Mouse (Mus musculus) mesoderm, embryonic 11.5 days (tissue): ENCODE data around the gene Usp8.

Source experiments
- DNase-seq: peaks from one replicate; pipeline ENCODE4 v3.0.0-alpha.2; 2012; ENCODE audit warnings: low read depth, low spot score

The Usp8 gene

DNA sequence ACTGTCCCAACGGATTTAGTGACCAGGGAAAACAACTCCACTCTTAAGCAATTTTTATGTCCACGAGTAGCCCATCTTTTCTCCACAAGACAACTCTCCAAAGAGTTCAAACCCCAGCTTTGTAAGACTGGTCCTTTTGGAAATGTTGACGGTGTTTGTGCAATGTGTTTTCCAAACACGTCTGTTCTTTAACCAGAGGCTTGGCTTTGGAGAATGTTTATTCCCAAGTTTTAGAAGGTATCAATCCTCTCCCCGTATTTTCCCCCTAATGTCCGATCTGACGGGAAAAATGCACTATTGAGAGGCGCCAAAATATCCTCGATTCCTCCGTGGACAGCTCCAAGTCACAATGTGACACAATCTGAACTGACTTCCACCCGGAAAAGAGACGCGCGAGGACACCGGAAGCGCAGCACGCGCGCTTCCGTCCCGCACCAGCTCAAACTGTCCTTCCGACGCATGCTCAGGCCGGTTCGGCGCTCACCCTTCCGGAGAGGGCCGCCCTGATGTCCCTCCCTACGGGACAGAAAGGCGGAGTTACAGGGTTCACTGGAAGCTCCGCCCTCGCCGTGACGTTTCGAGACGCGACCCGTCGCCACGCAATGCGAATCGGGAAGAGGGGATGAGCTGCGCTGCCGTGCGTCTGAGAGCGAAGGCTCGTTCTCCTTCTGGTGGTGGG lies at the start of gene Usp8:
Usp8 (plus strand) TSS at position 570 of the 679 bp plus-strand sequence.
- peak; percentile 97 for DNase-seq

- peak; percentile 22 for DNase-seq
Measured at GRCm38 (mm10) chr2:126663481-126663880, 43.6 kb upstream of the Usp8 start.

DNA sequence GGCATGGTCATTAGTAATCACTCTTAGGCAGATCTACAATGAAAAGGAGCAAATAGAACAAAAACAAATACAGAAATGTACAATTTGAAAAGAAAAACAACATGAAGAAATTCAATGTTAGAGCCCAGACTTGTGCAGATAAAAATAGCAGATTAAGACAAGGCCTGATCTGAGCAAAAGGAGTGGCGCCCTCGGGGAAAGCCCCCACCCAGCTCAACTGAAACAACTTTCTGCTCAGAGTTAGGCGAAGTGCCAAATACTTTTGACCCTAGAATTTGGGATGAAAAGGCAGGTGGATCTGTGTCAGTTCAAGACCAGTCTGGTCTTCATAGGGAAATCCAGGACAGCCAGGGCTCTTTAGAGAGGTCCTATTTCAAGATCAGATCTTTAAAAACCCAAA lies 41.1 kb upstream of the Usp8 start:
- no peak for DNase-seq

DNA sequence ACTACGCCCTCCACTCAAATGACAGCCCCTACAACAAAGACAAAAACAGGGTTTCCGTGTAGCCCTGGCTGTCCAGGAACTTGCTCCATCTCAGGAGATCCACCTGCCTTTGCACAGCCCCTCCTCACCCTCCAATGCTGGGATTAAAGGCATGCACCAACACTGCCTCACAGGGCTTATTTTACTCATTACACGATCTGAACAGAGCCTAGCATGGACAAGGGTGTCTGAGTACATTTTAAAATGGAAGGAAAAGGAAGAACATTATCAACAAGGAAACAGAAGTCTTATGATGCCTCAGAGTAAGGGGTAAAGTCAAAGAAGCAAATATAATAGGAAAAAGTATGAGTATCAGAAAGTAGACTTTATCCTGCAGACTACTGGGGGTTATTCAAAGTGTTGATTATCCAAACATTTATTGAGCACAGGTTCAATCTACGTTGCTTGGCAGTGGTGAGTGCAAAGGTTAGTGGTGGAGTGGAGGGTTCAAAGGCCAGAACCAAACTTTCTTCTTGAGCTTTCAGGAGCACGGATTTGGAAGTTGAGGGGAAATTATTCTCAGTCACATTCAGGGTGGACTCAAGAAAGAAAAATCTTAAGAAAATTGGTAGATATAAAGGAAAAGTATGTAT lies 38.4 kb upstream of the Usp8 start:
- DNase-seq: no peak

GRCm38 (mm10) chr2:126673317-126674242 lies 33.5 kb upstream of the Usp8 start:
- DNase-seq: no peak

DNA sequence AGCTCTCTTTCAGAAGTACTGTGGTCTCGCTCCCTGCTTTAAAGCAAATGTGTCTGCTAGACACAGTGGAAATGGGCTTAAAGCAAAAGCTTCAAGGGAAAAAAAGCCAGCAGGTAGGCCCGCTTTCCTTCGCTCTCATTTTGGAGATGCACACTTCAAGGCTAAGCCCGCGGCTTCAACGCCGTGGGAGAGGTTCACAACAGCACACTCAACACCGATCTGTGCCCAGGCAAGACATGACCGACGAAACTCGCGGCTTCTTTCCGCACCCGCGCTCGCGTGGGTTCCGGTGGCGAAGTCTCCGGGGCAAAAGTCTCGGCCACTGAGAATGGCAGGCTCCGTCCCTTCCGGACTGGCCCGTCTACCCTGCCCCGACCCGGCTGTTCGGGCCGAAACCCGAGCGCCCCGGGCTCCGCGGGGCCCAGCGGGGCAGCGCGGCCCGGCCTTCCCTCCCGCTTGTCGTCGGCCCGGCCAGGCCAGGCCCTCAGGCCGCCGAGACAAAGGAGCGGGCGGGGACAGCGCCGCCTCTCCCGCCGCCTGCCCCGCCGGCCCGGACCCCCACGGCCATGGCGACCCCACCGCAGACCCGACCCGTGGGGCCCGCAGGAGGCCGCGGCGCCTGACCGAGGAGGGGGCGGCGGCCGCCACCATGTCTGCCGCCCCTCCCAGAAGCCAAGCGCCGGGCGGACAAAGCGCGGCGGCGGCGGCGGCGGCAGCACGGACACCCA lies 32.5 kb upstream of the Usp8 start:
- peak; percentile 44 for DNase-seq

DNA sequence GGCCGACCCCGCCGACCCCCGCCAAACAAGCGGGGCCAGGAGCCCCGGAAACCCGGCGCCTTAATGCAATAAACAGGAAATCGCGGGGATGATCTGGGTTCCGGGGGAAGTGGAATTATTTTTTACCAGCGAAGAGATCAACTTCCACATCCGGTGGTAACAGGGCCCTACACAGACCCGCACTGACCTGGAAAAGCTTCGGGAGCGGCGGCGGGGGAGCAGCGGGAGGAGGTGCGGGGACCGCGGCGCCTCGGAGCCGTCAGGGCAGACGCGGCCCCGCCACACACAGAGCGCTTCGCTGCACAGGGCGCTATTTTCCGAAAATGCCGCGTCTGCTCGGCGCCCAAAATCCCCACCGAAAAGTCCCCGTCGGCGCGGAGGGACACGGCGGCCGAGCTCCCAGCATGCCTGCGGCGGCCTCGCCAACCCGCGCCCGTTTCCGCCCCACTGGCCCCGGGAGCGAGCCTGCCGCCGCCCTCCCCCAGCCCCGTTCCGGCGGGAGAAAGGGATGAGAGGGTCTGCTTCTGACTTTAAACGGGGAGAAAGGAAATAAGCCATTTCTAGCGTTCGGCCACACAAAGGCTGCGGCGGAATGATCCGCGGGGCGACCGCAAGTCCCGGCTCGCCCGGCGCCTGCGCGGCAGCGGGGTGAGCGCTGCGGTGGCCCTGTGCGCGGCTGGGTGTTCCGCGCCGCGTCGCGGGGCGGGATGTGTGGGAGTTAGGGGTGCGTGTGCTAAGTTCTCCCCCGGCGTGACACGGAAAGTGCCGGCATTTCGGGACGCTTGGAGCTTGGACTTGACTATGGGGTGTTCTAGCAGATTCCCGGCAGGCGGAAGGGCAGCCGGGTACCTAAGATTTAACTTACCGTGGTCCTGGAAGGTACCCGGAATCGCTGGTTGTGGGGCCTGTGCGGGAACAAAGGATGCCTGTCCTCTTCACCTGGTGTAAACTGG lies 31.7 kb upstream of the Usp8 start:
- peak; percentile 94 for DNase-seq

- no peak for DNase-seq
Measured at GRCm38 (mm10) chr2:126676122-126676515, 31.0 kb upstream of the Usp8 start, which contains the start of gene Gabpb1. Gene Gabpb1 (minus strand): TSS chr2:126676337.

GRCm38 (mm10) chr2:126677366-126677765 lies 29.8 kb upstream of the Usp8 start:
- no peak for DNase-seq

DNA sequence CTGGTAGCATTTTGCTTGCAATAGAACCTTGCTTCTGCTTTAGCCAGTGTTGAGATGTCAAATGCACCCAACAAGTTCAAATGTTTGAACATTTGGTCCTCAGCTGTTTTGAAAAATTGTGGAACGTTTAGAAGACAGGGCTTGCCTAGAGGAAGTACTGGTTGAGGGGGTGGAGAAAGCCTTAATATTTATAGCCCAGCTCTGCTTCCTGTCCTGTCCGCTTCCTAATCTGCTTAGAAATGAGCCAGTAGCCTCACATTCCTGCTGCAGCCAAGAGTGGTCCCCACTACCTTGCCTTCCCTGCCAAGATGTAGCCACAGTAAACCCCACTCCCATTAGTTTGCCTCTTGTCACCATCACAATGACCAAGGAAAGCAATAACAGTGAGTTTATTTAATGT lies 24.8 kb upstream of the Usp8 start:
- no peak for DNase-seq

- DNase-seq: no peak
Measured at GRCm38 (mm10) chr2:126682937-126683336, 24.2 kb upstream of the Usp8 start.

- DNase-seq: no peak
Measured at GRCm38 (mm10) chr2:126691290-126691689, 15.8 kb upstream of the Usp8 start.

DNA sequence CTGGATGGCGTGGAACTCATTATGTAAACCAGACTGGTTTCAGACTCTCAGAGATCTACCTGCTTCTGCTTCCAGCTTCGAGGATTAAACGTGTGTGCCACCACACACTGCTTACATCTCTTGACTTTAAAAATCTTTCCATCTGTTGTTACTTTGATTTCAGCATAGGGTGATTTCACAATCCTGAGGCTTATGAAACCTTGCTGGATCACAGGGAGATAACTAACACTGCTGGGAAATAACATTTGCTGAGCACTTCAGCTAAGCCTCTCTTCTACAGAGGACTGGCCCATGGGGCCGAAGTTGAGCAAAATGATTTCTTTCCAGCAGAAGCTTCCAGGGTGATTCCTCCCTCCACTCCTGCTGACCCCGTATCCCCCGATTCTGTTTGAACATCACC lies 11.8 kb upstream of the Usp8 start:
- no peak for DNase-seq

- no peak for DNase-seq
Measured at GRCm38 (mm10) chr2:126707438-126707779, 281 bp downstream of the Usp8 start.

GRCm38 (mm10) chr2:126708361-126708760 lies 1.2 kb downstream of the Usp8 start:
- no peak for DNase-seq

- DNase-seq: no peak
Measured at GRCm38 (mm10) chr2:126712526-126712925, 5.4 kb downstream of the Usp8 start.

- no peak for DNase-seq
Measured at GRCm38 (mm10) chr2:126712950-126713349, 5.8 kb downstream of the Usp8 start.

GRCm38 (mm10) chr2:126729207-126729606 lies 22.1 kb downstream of the Usp8 start:
- no peak for DNase-seq

GRCm38 (mm10) chr2:126730502-126730901 lies 23.4 kb downstream of the Usp8 start:
- DNase-seq: no peak

- DNase-seq: no peak
Measured at GRCm38 (mm10) chr2:126735339-126736073, 28.4 kb downstream of the Usp8 start.
